Comparison of ENCODE assay signal across 9 mouse cellular contexts in genomic region chr12:26226363-26226762, GRCm38 (mm10).
A peak's percentile ranks its signal among the peaks of the same experiment; 100 is the strongest.
DNase-seq lines count a peak whose midpoint lies in the region; ATAC-seq and TF ChIP-seq lines count a peak whose summit lies in the region.
"Had no signal": no experiment of that assay in that cellular context is flagged by ENCODE, and none has a peak within 500 bp of the region (broad histone marks: within the 10 kb centered on the region; RNA-seq: fewer than 3 reads in every experiment).

No protein-coding gene starts in this region.

- ATAC-seq in liver, postnatal 0 days: no peak
- ATAC-seq in liver, embryonic 12.5 days: no peak
- ATAC-seq in hindbrain, embryonic 16.5 days: peak; percentile 58; the same call in 1 of the 2 replicates
- ATAC-seq in megakaryocyte progenitor cell, adult 5-6 weeks (replicated peaks; ENCODE audit: poor library complexity): peak; percentile 48; the same call in 1 of the 2 replicates

- H3K4me2 ChIP-seq in liver, postnatal 0 days (ENCODE audit: low read depth, low read length): no peak overlapping the region
- H3K4me2 ChIP-seq in liver, embryonic 12.5 days: no peak overlapping the region
- H3K4me2 ChIP-seq in hindbrain, embryonic 16.5 days (ENCODE audit: low read length): no peak overlapping the region
- H3K4me2 ChIP-seq: midbrain, embryonic 12.5 days had no signal

- TF ChIP-seq POLR2A in cerebellum, adult 2 months (IDR thresholded peaks at IDR 0.05; ENCODE audit: borderline replicate concordance, insufficient read depth, low read length): no peak

- no peaks in the 10 kb centered on the region for H3K36me3 ChIP-seq in liver, postnatal 0 days (replicated peaks; ENCODE audit: insufficient read depth, low read length)
- no peaks in the 10 kb centered on the region for H3K36me3 ChIP-seq in liver, embryonic 12.5 days
- no peaks in the 10 kb centered on the region for H3K36me3 ChIP-seq in hindbrain, embryonic 16.5 days (ENCODE audit: control insufficient read depth, insufficient read depth, low read length)
- H3K36me3 ChIP-seq: midbrain, embryonic 12.5 days had no signal

- DNase-seq in cerebellum, adult 2 months: peak; percentile 41 to 53
- no peak for DNase-seq in cerebellum, adult 9-11 months
- no peak for DNase-seq in liver, postnatal 0 days
- DNase-seq in cerebellum, adult 8-10 months: peak; percentile 64
- DNase-seq in MN1 (ENCODE audit: low spot score): no peak

- H3K4me3 ChIP-seq in cerebellum, adult 2 months (replicated peaks; ENCODE audit: insufficient read depth, low read depth, low read length): no peak overlapping the region
- no peak overlapping the region for H3K4me3 ChIP-seq in liver, postnatal 0 days (ENCODE audit: low read depth, low read length)
- no peak overlapping the region for H3K4me3 ChIP-seq in liver, embryonic 12.5 days
- no peak overlapping the region for H3K4me3 ChIP-seq in hindbrain, embryonic 16.5 days (ENCODE audit: low read length)
- H3K4me3 ChIP-seq: midbrain, embryonic 12.5 days had no signal

- TF ChIP-seq CTCF in cerebellum, adult 2 months (IDR thresholded peaks at IDR 0.05; ENCODE audit: borderline replicate concordance, insufficient read depth, low read depth, low read length): peak; percentile 22; the same call in 1 of the 2 replicates
- TF ChIP-seq CTCF in liver, postnatal 0 days (IDR thresholded peaks at IDR 0.05; ENCODE audit: low read depth): peak; percentile 63

- no peak overlapping the region for H3K27ac ChIP-seq in cerebellum, adult 2 months (ENCODE audit: insufficient read depth, low read length)
- H3K27ac ChIP-seq in liver, postnatal 0 days (ENCODE audit: low read depth): no peak overlapping the region
- H3K27ac ChIP-seq in liver, embryonic 12.5 days: no peak overlapping the region
- H3K27ac ChIP-seq in hindbrain, embryonic 16.5 days (ENCODE audit: low read depth, low read length): no peak overlapping the region; the same call in 1 of the 2 replicates
- H3K27ac ChIP-seq: midbrain, embryonic 12.5 days had no signal

- no peak overlapping the region for H3K9ac ChIP-seq in liver, postnatal 0 days (replicated peaks)
- H3K9ac ChIP-seq in liver, embryonic 12.5 days: no peak overlapping the region
- no peak overlapping the region for H3K9ac ChIP-seq in hindbrain, embryonic 16.5 days (ENCODE audit: low read depth, low read length)
- H3K9ac ChIP-seq: midbrain, embryonic 12.5 days had no signal

- WGBS in cerebellum, adult 2 months: 4% methylated on average over 2 of the region's 2 CpGs
- WGBS in liver, postnatal 0 days (ENCODE audit: insufficient replicate concordance): 7% methylated on average over 2 of the region's 2 CpGs
- 8% methylated on average over 2 of the region's 2 CpGs for WGBS in liver, embryonic 12.5 days (ENCODE audit: insufficient replicate concordance)
- 5% methylated on average over 2 of the region's 2 CpGs for WGBS in hindbrain, embryonic 16.5 days

- 0 out of 2 replicates have a peak, but pooled peaks cover 3% of the 10 kb centered on the region for H3K4me1 ChIP-seq in cerebellum, adult 2 months (ENCODE audit: control insufficient read depth, insufficient read depth, low read length)
- H3K4me1 ChIP-seq in liver, postnatal 0 days (ENCODE audit: insufficient read depth): no peaks in the 10 kb centered on the region
- H3K4me1 ChIP-seq in liver, embryonic 12.5 days: no peaks in the 10 kb centered on the region
- no peaks in the 10 kb centered on the region; the same call in none of the 2 replicates for H3K4me1 ChIP-seq in hindbrain, embryonic 16.5 days (ENCODE audit: control insufficient read depth, insufficient read depth, low read depth, low read length)
- H3K4me1 ChIP-seq: midbrain, embryonic 12.5 days had no signal

- no peak for TF ChIP-seq EP300 in liver, postnatal 0 days (IDR thresholded peaks at IDR 0.05; ENCODE audit: low read depth)

- H3K9me3 ChIP-seq in liver, postnatal 0 days (ENCODE audit: low read length): no peaks in the 10 kb centered on the region
- H3K9me3 ChIP-seq in liver, embryonic 12.5 days (replicated peaks): no peaks in the 10 kb centered on the region
- H3K9me3 ChIP-seq in hindbrain, embryonic 16.5 days (ENCODE audit: control insufficient read depth, low read length): no peaks in the 10 kb centered on the region
- H3K9me3 ChIP-seq: midbrain, embryonic 12.5 days had no signal

- H3K27me3 ChIP-seq in cerebellum, adult 2 months (ENCODE audit: control insufficient read depth, insufficient read depth, low read length): no peaks in the 10 kb centered on the region
- no peaks in the 10 kb centered on the region for H3K27me3 ChIP-seq in liver, postnatal 0 days (ENCODE audit: insufficient read depth, low read length)
- no peaks in the 10 kb centered on the region for H3K27me3 ChIP-seq in liver, embryonic 12.5 days (replicated peaks)
- no peaks in the 10 kb centered on the region for H3K27me3 ChIP-seq in hindbrain, embryonic 16.5 days (replicated peaks; ENCODE audit: control insufficient read depth, insufficient read depth, low read length)
- H3K27me3 ChIP-seq: midbrain, embryonic 12.5 days had no signal

Comparison
In these comparisons a context has a peak if more than half of its experiments do, and no peak if none do; other contexts are left out.
1. DNase-seq: peak in cerebellum, adult 2 months (2 of 2) and cerebellum, adult 8-10 months (single experiment); none in cerebellum, adult 9-11 months (single experiment), liver, postnatal 0 days (single experiment) and MN1 (single experiment).
2. ATAC-seq: peak in hindbrain, embryonic 16.5 days (single experiment) and megakaryocyte progenitor cell, adult 5-6 weeks (single experiment); none in liver, postnatal 0 days (single experiment) and liver, embryonic 12.5 days (single experiment).